Mouse (Mus musculus): ENCODE measurements around the gene Wdr24. TPM values are rescaled to one million over a fixed set of nuclear protein-coding genes. Genes with fewer than 3 reads are reported as not detected.

Wdr24 gene
- polyA plus RNA-seq, 2 experiments, result 26.0 to 45.1 TPM

DNA sequence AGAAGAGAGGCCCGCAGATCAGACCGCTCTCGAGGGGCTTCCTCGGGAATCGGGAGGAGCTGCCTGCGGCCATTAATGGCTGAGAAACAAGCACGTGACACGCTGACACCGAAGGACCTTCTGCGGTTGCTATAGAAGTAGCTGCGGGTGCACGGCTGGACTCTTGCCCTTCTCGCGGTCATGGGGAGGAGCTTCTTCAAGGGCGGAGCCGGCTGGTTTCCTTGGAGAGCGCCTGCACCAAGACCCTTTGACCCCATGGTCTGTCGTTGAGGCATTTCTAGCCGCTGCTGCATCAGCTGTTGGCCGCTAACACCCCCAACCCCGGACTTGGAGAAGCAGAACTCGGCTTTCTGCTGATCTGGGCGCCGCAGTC is 9.8 kb downstream of the Wdr24 start, which contains the start of gene Stub1:
TSS of gene Stub1 (minus strand) at position 114 of the 373 bp plus-strand sequence.
- Histone ChIP-seq H3K4me1 (ENCODE audit: control insufficient read depth, insufficient read depth, low read length) (peaks cover 56% of the 10 kb centered on the region), H3K36me3 (ENCODE audit: control insufficient read depth, insufficient read depth, low read length) (peaks cover 38% of the 10 kb centered on the region), H3K4me2 (replicated peaks; ENCODE audit: low read depth, low read length, severe bottlenecking) (peak within 1 kb of the TSS; percentile 91), H3K27ac (replicated peaks; ENCODE audit: low read depth, low read length) (peak within 1 kb of the TSS; percentile 89), H3K4me3 (replicated peaks; ENCODE audit: low read length) (peak within 1 kb of the TSS; percentile 85), H3K9ac (ENCODE audit: low read depth, low read length, severe bottlenecking) (peak within 1 kb of the TSS; percentile 77), H3K9me3 (ENCODE audit: control insufficient read depth, low read length) (no peaks in the 10 kb centered on the region), H3K27me3 (ENCODE audit: control insufficient read depth, insufficient read depth, low read length) (no peaks in the 10 kb centered on the region)
- WGBS, result 0% methylated on average over 24 of the region's 24 CpGs
- ATAC-seq (ENCODE audit: low FRiP score, low read depth), result peak; percentile 66
- no peak for TF ChIP-seq POLR2A (IDR thresholded peaks at IDR 0.05; ENCODE audit: borderline replicate concordance, extremely low read depth, insufficient read depth, insufficient read length)
- DNase-seq (ENCODE audit: low spot score), result peak; percentile 89

DNA sequence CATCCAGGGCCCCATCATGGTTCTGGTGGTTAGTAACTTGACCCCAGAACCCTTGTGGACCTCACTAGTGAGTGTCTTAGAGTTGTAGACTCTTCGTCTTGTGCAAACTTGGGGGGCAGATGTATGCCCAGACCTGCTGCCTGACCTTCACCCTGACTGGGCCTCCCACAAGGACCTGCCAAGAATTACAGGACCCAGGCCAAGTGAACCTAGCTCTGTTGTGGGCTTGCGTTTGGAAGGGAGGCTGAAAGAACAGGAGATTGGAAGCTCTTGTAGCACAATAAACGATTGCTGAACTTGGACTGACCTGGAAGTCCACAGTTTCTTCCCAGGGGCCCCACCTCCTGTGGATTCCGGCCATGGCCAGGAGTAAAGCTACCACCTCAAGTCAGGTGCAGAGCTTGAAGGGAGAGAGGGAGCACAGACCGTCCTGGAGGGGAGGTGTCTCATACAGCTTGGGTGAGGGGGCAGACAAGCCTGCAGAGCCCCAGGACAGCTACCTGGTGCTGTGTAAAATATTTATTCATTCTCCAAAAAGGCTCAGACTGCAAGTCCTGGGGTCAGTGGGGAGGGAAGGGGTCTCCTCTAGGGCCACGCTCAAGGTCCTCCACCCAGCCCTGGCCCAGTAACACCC is 10.7 kb downstream of the Wdr24 start:
- Histone ChIP-seq H3K4me1 (ENCODE audit: control insufficient read depth, insufficient read depth, low read length) (peaks cover 52% of the 10 kb centered on the region), H3K4me2 (replicated peaks; ENCODE audit: low read depth, low read length, severe bottlenecking) (peak overlapping the region; percentile 91), H3K9ac (ENCODE audit: low read depth, low read length, severe bottlenecking) (peak overlapping the region; percentile 77), H3K27ac (replicated peaks; ENCODE audit: low read depth, low read length) (peak overlapping the region; percentile 89; the same call in 1 of the 2 replicates), H3K27me3 (ENCODE audit: control insufficient read depth, insufficient read depth, low read length) (no peaks in the 10 kb centered on the region), H3K9me3 (ENCODE audit: control insufficient read depth, low read length) (no peaks in the 10 kb centered on the region), H3K36me3 (ENCODE audit: control insufficient read depth, insufficient read depth, low read length) (peaks cover 42% of the 10 kb centered on the region), H3K4me3 (replicated peaks; ENCODE audit: low read length) (peak overlapping the region; percentile 85)
- no peak for DNase-seq (ENCODE audit: low spot score)
- 34% methylated on average over 6 of the region's 6 CpGs for WGBS
- ATAC-seq (ENCODE audit: low FRiP score, low read depth), result no peak
- no peak for TF ChIP-seq POLR2A (IDR thresholded peaks at IDR 0.05; ENCODE audit: borderline replicate concordance, extremely low read depth, insufficient read depth, insufficient read length)

DNA sequence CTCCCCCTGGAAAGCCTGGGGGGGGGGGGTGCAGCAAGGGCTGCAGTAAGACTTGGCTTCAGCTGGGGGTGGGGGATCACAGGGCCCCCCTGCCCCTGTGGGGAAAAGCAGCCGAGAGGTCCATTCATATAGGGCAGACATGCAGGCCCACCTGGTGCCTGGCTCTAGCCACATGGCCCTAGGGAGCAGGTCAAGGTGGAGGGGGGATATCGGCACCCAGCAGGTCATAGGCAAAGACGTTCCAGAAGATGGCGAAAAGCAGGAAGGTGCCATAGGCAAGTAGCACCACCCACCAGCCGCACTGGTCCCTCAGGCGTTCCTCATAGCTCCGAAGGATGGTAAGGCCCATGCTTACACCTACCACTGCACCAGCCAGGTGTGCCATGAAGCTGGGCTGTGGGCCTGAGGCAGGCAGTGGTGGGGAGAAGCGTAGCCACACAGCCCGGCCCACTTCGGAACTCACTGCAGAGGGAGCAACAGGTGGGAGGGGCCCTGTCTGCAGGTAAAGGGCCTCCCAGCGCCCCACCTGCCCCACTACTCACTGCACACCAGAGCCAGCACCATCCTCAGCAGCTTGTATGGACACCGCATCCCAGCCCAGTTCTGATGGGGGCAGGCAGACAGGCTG is 11.3 kb downstream of the Wdr24 start:
- peaks cover 49% of the 10 kb centered on the region for H3K36me3 ChIP-seq (ENCODE audit: control insufficient read depth, insufficient read depth, low read length)
- peak overlapping the region; percentile 77; the same call in 1 of the 2 replicates for H3K9ac ChIP-seq (ENCODE audit: low read depth, low read length, severe bottlenecking)
- no peak overlapping the region for H3K27ac ChIP-seq (replicated peaks; ENCODE audit: low read depth, low read length)

DNA sequence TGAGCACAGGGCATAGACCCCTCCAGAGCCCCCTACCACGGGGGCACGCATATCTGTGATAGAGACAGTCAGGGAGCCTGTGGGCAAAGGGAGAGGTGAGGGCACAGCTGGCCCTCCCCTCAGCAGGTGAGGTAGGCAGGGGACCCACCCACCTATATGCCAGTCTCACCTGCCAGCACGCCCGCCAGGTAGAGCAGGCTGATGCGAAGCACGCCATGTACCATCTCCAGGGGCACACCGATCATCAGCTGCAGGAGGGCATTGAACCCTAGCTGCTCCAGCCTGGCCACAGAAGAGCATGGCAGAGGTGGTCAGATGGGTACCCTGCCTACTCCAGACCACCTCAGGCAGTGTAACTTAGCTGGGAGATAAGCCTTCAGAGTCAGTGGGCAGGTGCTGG is 11.9 kb downstream of the Wdr24 start:
- H3K4me2 ChIP-seq (replicated peaks; ENCODE audit: low read depth, low read length, severe bottlenecking), result no peak overlapping the region
- ATAC-seq (ENCODE audit: low FRiP score, low read depth), result no peak
- peaks cover 47% of the 10 kb centered on the region for H3K4me1 ChIP-seq (ENCODE audit: control insufficient read depth, insufficient read depth, low read length)
- no peak overlapping the region for H3K27ac ChIP-seq (replicated peaks; ENCODE audit: low read depth, low read length)
- WGBS, result 87% methylated on average over 7 of the region's 7 CpGs
- H3K9ac ChIP-seq (ENCODE audit: low read depth, low read length, severe bottlenecking), result no peak overlapping the region
- no peak for TF ChIP-seq POLR2A (IDR thresholded peaks at IDR 0.05; ENCODE audit: borderline replicate concordance, extremely low read depth, insufficient read depth, insufficient read length)
- DNase-seq (ENCODE audit: low spot score), result no peak
- H3K9me3 ChIP-seq (ENCODE audit: control insufficient read depth, low read length), result no peaks in the 10 kb centered on the region
- H3K36me3 ChIP-seq (ENCODE audit: control insufficient read depth, insufficient read depth, low read length), result peaks cover 49% of the 10 kb centered on the region
- no peaks in the 10 kb centered on the region for H3K27me3 ChIP-seq (ENCODE audit: control insufficient read depth, insufficient read depth, low read length)
- no peak overlapping the region for H3K4me3 ChIP-seq (replicated peaks; ENCODE audit: low read length)

More for the DNA sequence above, 11.3 kb downstream of the Wdr24 start:
- ATAC-seq (ENCODE audit: low FRiP score, low read depth), result no peak
- Histone ChIP-seq H3K4me3 (replicated peaks; ENCODE audit: low read length) (peak overlapping the region; percentile 85), H3K4me1 (ENCODE audit: control insufficient read depth, insufficient read depth, low read length) (peaks cover 51% of the 10 kb centered on the region), H3K27me3 (ENCODE audit: control insufficient read depth, insufficient read depth, low read length) (no peaks in the 10 kb centered on the region), H3K4me2 (replicated peaks; ENCODE audit: low read depth, low read length, severe bottlenecking) (peak overlapping the region; percentile 91), H3K9me3 (ENCODE audit: control insufficient read depth, low read length) (no peaks in the 10 kb centered on the region)
- DNase-seq (ENCODE audit: low spot score), result no peak
- no peak for TF ChIP-seq POLR2A (IDR thresholded peaks at IDR 0.05; ENCODE audit: borderline replicate concordance, extremely low read depth, insufficient read depth, insufficient read length)
- WGBS, result 83% methylated on average over 12 of the region's 12 CpGs

DNA sequence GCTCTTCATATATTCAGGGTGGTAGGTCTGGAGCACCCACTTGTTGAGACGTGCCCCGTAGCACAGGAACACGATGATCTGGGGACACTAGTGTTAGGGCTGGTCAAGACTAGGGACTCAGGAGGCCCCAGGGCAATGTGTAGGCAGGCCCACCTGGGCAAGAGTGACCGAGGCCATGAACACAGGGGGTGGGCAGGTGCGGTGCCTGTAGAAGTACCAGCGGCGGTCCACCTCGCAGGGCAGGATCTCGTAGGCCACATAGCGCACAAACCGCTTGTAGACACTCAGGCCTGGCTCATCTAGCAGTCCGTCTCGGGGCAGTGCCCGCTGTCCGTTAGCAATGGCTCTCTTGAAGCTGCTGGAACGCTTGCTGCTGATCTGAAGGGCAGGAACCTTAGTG is 12.4 kb downstream of the Wdr24 start:
- DNase-seq (ENCODE audit: low spot score), result no peak
- H3K4me1 ChIP-seq (ENCODE audit: control insufficient read depth, insufficient read depth, low read length), result peaks cover 47% of the 10 kb centered on the region
- H3K9me3 ChIP-seq (ENCODE audit: control insufficient read depth, low read length), result no peaks in the 10 kb centered on the region
- H3K27ac ChIP-seq (replicated peaks; ENCODE audit: low read depth, low read length), result no peak overlapping the region
- H3K9ac ChIP-seq (ENCODE audit: low read depth, low read length, severe bottlenecking), result no peak overlapping the region
- ATAC-seq (ENCODE audit: low FRiP score, low read depth), result no peak
- H3K36me3 ChIP-seq (ENCODE audit: control insufficient read depth, insufficient read depth, low read length), result peaks cover 49% of the 10 kb centered on the region
- no peaks in the 10 kb centered on the region for H3K27me3 ChIP-seq (ENCODE audit: control insufficient read depth, insufficient read depth, low read length)
- H3K4me2 ChIP-seq (replicated peaks; ENCODE audit: low read depth, low read length, severe bottlenecking), result no peak overlapping the region
- H3K4me3 ChIP-seq (replicated peaks; ENCODE audit: low read length), result no peak overlapping the region
- WGBS, result 88% methylated on average over 16 of the region's 16 CpGs
- no peak for TF ChIP-seq POLR2A (IDR thresholded peaks at IDR 0.05; ENCODE audit: borderline replicate concordance, extremely low read depth, insufficient read depth, insufficient read length)

Measured in limb, embryonic 14.5 days (tissue).